Comparison of ENCODE assay signal across 10 mouse cellular contexts in genomic region chr3:97683560-97684195, GRCm38 (mm10). TPM values are rescaled to one million over a fixed set of nuclear protein-coding genes. Genes with fewer than 3 reads are reported as not detected.
DNase-seq lines count a peak whose midpoint lies in the region; ATAC-seq and TF ChIP-seq lines count a peak whose summit lies in the region.
"Had no signal": no experiment of that assay in that cellular context is flagged by ENCODE, and none has a peak within 500 bp of the region (broad histone marks: within the 10 kb centered on the region; RNA-seq: fewer than 3 reads in every experiment).

No protein-coding gene starts in this region.

- in situ Hi-C loops in ES-E14 (cut with MboI; ENCODE audit: low sequenced_read_pairs in 2 of 2, unreplicated experiment in 2 of 2) = loop anchor here in 1 of 2 experiments (10.0 kb wide), 1 partner anchor 201 kb away; the partner anchor contains the start of gene Pde4dip

- TF ChIP-seq CTCF in intestine, postnatal 0 days (IDR thresholded peaks at IDR 0.05; ENCODE audit: low read depth) = no peak

- H3K4me1 ChIP-seq in ES-E14 (ENCODE audit: control insufficient read depth in 2 of 2, insufficient read depth in 2 of 2, low read length in 2 of 2, poor library complexity in 1 of 2) = peaks cover 0 to 12% of the 10 kb centered on the region in 2 experiments; a peak in 2 of 4 replicates
- H3K4me1 ChIP-seq in embryonic facial prominence, embryonic 10.5 days = peaks cover 34% of the 10 kb centered on the region
- peaks cover 6% of the 10 kb centered on the region; the same call in 1 of the 2 replicates for H3K4me1 ChIP-seq in intestine, postnatal 0 days (replicated peaks; ENCODE audit: control insufficient read depth, insufficient read depth, low read length)

- no peak overlapping the region for H3K9ac ChIP-seq in ES-E14 (ENCODE audit: insufficient read depth, low read depth, low read length, poor library complexity, severe bottlenecking)
- no peak overlapping the region for H3K9ac ChIP-seq in intestine, postnatal 0 days (ENCODE audit: low read depth, low read length)

- WGBS in embryonic facial prominence, embryonic 10.5 days = 4% methylated on average over 16 of the region's 16 CpGs
- WGBS in intestine, postnatal 0 days = 12% methylated on average over 16 of the region's 16 CpGs

- peak overlapping the region; percentile 48 for H3K4me2 ChIP-seq in intestine, postnatal 0 days (replicated peaks; ENCODE audit: low read depth)

- DNase-seq in ES-E14 (ENCODE audit: low read depth, low spot score) = peak; percentile 68
- DNase-seq in embryonic facial prominence, embryonic 10.5 days (ENCODE audit: low spot score) = peak; percentile 77
- peak; percentile 75 for DNase-seq in lung, postnatal 25 days (ENCODE audit: low spot score)
- DNase-seq in gastrocnemius, adult 18-20 months (ENCODE audit: low spot score) = no peak
- no peak for DNase-seq in gastrocnemius, postnatal 10 days
- no peak for DNase-seq in frontal cortex, adult 2 months (ENCODE audit: extremely low spot score in 1 of 2, low spot score in 1 of 2)
- no peak for DNase-seq in cerebellum, postnatal 25 days

- no peaks in the 10 kb centered on the region for H3K36me3 ChIP-seq in ES-E14 (ENCODE audit: control insufficient read depth, insufficient read depth, low read length, poor library complexity, severe bottlenecking)
- H3K36me3 ChIP-seq in embryonic facial prominence, embryonic 10.5 days (replicated peaks) = no peaks in the 10 kb centered on the region
- no peaks in the 10 kb centered on the region for H3K36me3 ChIP-seq in intestine, postnatal 0 days (ENCODE audit: control insufficient read depth, insufficient read depth)

- peaks cover 46% of the 10 kb centered on the region for H3K27me3 ChIP-seq in embryonic facial prominence, embryonic 10.5 days (replicated peaks; ENCODE audit: low read depth, poor library complexity, severe bottlenecking)
- no peaks in the 10 kb centered on the region for H3K27me3 ChIP-seq in intestine, postnatal 0 days (replicated peaks; ENCODE audit: control insufficient read depth, insufficient read depth, low read length)

- ATAC-seq in intestine, postnatal 0 days = peak; percentile 63
- ATAC-seq: activated CD4-positive, CD25-positive, alpha-beta regulatory T cell, adult 4 months had no signal

- H3K9me3 ChIP-seq in ES-E14 (ENCODE audit: control insufficient read depth, insufficient read depth, low read depth, low read length) = no peaks in the 10 kb centered on the region
- no peaks in the 10 kb centered on the region for H3K9me3 ChIP-seq in embryonic facial prominence, embryonic 10.5 days
- H3K9me3 ChIP-seq in intestine, postnatal 0 days (ENCODE audit: control insufficient read depth) = no peaks in the 10 kb centered on the region

- 0 out of 2 replicates have a peak overlapping the region, but pooled peaks have one; percentile 45 for H3K27ac ChIP-seq in ES-E14 (ENCODE audit: insufficient read depth, low read depth, low read length, poor library complexity, severe bottlenecking)
- peak overlapping the region; percentile 24; the same call in 1 of the 2 replicates for H3K27ac ChIP-seq in embryonic facial prominence, embryonic 10.5 days (replicated peaks)
- no peak overlapping the region for H3K27ac ChIP-seq in intestine, postnatal 0 days (ENCODE audit: low read depth, low read length)
- H3K27ac ChIP-seq: macrophage had no signal

- H3K4me3 ChIP-seq in ES-E14 (ENCODE audit: insufficient read depth in 1 of 2, low read depth in 1 of 2, low read length in 2 of 2, poor library complexity in 1 of 2, severe bottlenecking in 1 of 2) = peak overlapping the region in 1 of 2 experiments; percentile 16; a peak in 1 of 4 replicates
- H3K4me3 ChIP-seq in embryonic facial prominence, embryonic 10.5 days = peak overlapping the region; percentile 40
- peak overlapping the region; percentile 7; the same call in 1 of the 2 replicates for H3K4me3 ChIP-seq in intestine, postnatal 0 days (ENCODE audit: low read depth, low read length)

TF ChIP-seq in ES-E14, 5 proteins besides CTCF, POLR2A, EP300 and RAD21:
- peak; percentile 34; the same call in 1 of the 2 replicates for TF ChIP-seq MAFK (IDR thresholded peaks at IDR 0.05; ENCODE audit: insufficient read depth, low read depth, low read length)
- no peak for TF ChIP-seq HCFC1 (IDR thresholded peaks at IDR 0.05; ENCODE audit: borderline replicate concordance, insufficient read depth, low read length)
- TF ChIP-seq CHD2 (IDR thresholded peaks at IDR 0.05; ENCODE audit: low read depth, low read length) = no peak
- TF ChIP-seq ZNF384 (IDR thresholded peaks at IDR 0.05; ENCODE audit: low read depth, low read length) = no peak

RNA-seq across cellular contexts. Expression of gene Gm17651, which starts 9.2 kb away (rescaled TPM):
- total RNA-seq in ES-E14 (2012; rRNA removed) = not detected in 2 replicates
- not detected in 2 replicates for polyA plus RNA-seq in embryonic facial prominence, embryonic 10.5 days (2016; fragmentation: Nextera tagmentation; extraction: Ambion mirVana)
- not detected in 2 replicates for polyA plus RNA-seq in intestine, postnatal 0 days (2015; fragmentation: Nextera tagmentation; extraction: Ambion mirVana)
- total RNA-seq in gastrocnemius, adult 18-20 months (2021) = not detected
- not detected for total RNA-seq in gastrocnemius, postnatal 10 days (2021)
- polyA plus RNA-seq in frontal cortex, adult 2 months (2012; rRNA removed) = not detected in 2 replicates
- polyA plus RNA-seq: activated CD4-positive, CD25-positive, alpha-beta regulatory T cell, adult 4 months; macrophage had no signal

RNA-seq across cellular contexts. Expression of gene Prkab2, which starts 25.7 kb away (rescaled TPM):
- total RNA-seq in ES-E14 (2012; rRNA removed) = 7.0 and 7.5 TPM in 2 replicates
- polyA plus RNA-seq in embryonic facial prominence, embryonic 10.5 days (2016; fragmentation: Nextera tagmentation; extraction: Ambion mirVana) = 7.2 and 7.3 TPM in 2 replicates
- polyA plus RNA-seq in intestine, postnatal 0 days (2015; fragmentation: Nextera tagmentation; extraction: Ambion mirVana) = 3.1 and 4.1 TPM in 2 replicates
- total RNA-seq in gastrocnemius, adult 18-20 months (2021) = 100 to 1,000 TPM; 192 to 194 TPM
- 10 to 100 TPM; 58.2 to 66.6 TPM for total RNA-seq in gastrocnemius, postnatal 10 days (2021)
- 25.0 and 26.1 TPM in 2 replicates for polyA plus RNA-seq in frontal cortex, adult 2 months (2012; rRNA removed)

RNA-seq across cellular contexts. Expression of gene Fmo5, which starts 55.1 kb away (rescaled TPM):
- total RNA-seq in ES-E14 (2012; rRNA removed) = 0.27 and 0.90 TPM in 2 replicates
- polyA plus RNA-seq in embryonic facial prominence, embryonic 10.5 days (2016; fragmentation: Nextera tagmentation; extraction: Ambion mirVana) = 0.48 and 0.62 TPM in 2 replicates
- polyA plus RNA-seq in intestine, postnatal 0 days (2015; fragmentation: Nextera tagmentation; extraction: Ambion mirVana) = 91.9 and 94.6 TPM in 2 replicates
- total RNA-seq in gastrocnemius, adult 18-20 months (2021) = 1 to 10 TPM; 5.7 to 6.5 TPM
- total RNA-seq in gastrocnemius, postnatal 10 days (2021) = 1 to 10 TPM; 3.8 to 4.5 TPM
- 2.5 and 3.3 TPM in 2 replicates for polyA plus RNA-seq in frontal cortex, adult 2 months (2012; rRNA removed)

Comparison
In these comparisons a context has a peak if more than half of its experiments do, and no peak if none do; other contexts are left out.
1. DNase-seq: peak in ES-E14 (single experiment), embryonic facial prominence, embryonic 10.5 days (single experiment) and lung, postnatal 25 days (single experiment); none in gastrocnemius, adult 18-20 months (single experiment), gastrocnemius, postnatal 10 days (single experiment), frontal cortex, adult 2 months (0 of 2) and cerebellum, postnatal 25 days (0 of 2).